Mouse (Mus musculus) CH12.LX (cell line): Measurements from ENCODE around the gene Mrtfa. TPM values are rescaled to one million over a fixed set of nuclear protein-coding genes. Genes with fewer than 3 reads are reported as not detected.

Experiments
- DNase-seq: peaks from one replicate; pipeline ENCODE4 v3.0.0-alpha.2; 2013; ENCODE audit errors: extremely low read depth
- H3K27ac ChIP-seq: 2 replicates; pipeline ENCODE4 v1.5.1; 2012; ENCODE audit warnings: low read depth, mild to moderate bottlenecking, control low read depth, moderate library complexity; ENCODE audit not compliant: insufficient read depth
- H3K27me3 ChIP-seq: replicated peaks from 2 replicates; pipeline ENCODE3; 2012; ENCODE audit warnings: inconsistent platforms
- H3K36me3 ChIP-seq, 2 experiments: replicated peaks in 1 of 2; 2 replicates each; pipeline versions ENCODE3 to v1.6.1; 2012; ENCODE audit warnings: inconsistent platforms in 1 of 2, low read length in 1 of 2, mild to moderate bottlenecking in 1 of 2, mixed read lengths in 1 of 2, moderate library complexity in 1 of 2; ENCODE audit not compliant: control insufficient read depth in 1 of 2, insufficient read depth in 1 of 2
- H3K4me1 ChIP-seq, 2 experiments: 2 replicates each; pipeline ENCODE4 v1.6.1; 2012; ENCODE audit warnings: inconsistent platforms in 1 of 2, moderate library complexity in 1 of 2; ENCODE audit not compliant: insufficient read depth in 2 of 2, control insufficient read depth in 1 of 2
- H3K4me2 ChIP-seq: 2 replicates; pipeline ENCODE4 v1.6.1; 2012; ENCODE audit warnings: low read depth, mild to moderate bottlenecking, control low read depth; ENCODE audit not compliant: poor library complexity, insufficient read depth, severe bottlenecking
- H3K4me3 ChIP-seq, 3 experiments: fragments of 150-350 bp in 1 of 3; sonication (generic) in 1 of 3; replicated peaks in 1 of 3; 2 replicates each; pipeline versions ENCODE3 to v1.5.1; 2011 to 2012; ENCODE audit warnings: low read depth in 2 of 3, low read length in 2 of 3, mild to moderate bottlenecking in 2 of 3, moderate library complexity in 2 of 3, control low read depth in 1 of 3, improper control_type of control experiment in 1 of 3, inconsistent platforms in 1 of 3, mixed read lengths in 1 of 3; ENCODE audit not compliant: poor library complexity in 1 of 3
- H3K79me2 ChIP-seq: replicated peaks from 2 replicates; pipeline ENCODE4 v1.6.1; 2012; ENCODE audit warnings: mild to moderate bottlenecking, moderate library complexity; ENCODE audit not compliant: control insufficient read depth, poor library complexity, insufficient read depth, severe bottlenecking; ENCODE audit errors: extremely low read depth
- H3K9ac ChIP-seq: 2 replicates; pipeline ENCODE4 v1.6.1; 2012; ENCODE audit warnings: low read depth, mild to moderate bottlenecking, control low read depth, moderate library complexity; ENCODE audit not compliant: insufficient read depth
- H3K9me3 ChIP-seq: replicated peaks from 2 replicates; pipeline ENCODE3; 2012; ENCODE audit warnings: low read length, inconsistent platforms, mixed read lengths
- CHD1 ChIP-seq: IDR thresholded peaks from 2 replicates; pipeline ENCODE4 v1.6.1; 2012; ENCODE audit warnings: low read depth, low read length, improper control_type of control experiment, inconsistent platforms
- CHD2 ChIP-seq: IDR thresholded peaks from 2 replicates; pipeline ENCODE4 v1.6.1; 2011; ENCODE audit warnings: low read length, improper control_type of control experiment
- CTCF ChIP-seq, 2 experiments: IDR thresholded peaks in 1 of 2; conservative IDR thresholded peaks in 1 of 2; 2 replicates each; pipeline ENCODE4 v1.5.1; 2011 to 2012; ENCODE audit warnings: low read depth in 2 of 2, low read length in 2 of 2, improper control_type of control experiment in 1 of 2, inconsistent platforms in 1 of 2, mild to moderate bottlenecking in 1 of 2, moderate library complexity in 1 of 2
- E2F4 ChIP-seq: IDR thresholded peaks from 2 replicates; pipeline ENCODE4 v1.6.1; 2011; ENCODE audit warnings: low read depth, low read length, improper control_type of control experiment; ENCODE audit not compliant: insufficient replicate concordance
- EP300 ChIP-seq: IDR thresholded peaks from 2 replicates; pipeline ENCODE4 v1.6.1; 2011; ENCODE audit warnings: low read length, improper control_type of control experiment
- ETS1 ChIP-seq: conservative IDR thresholded peaks from 2 replicates; pipeline ENCODE4 v1.6.1; 2012; ENCODE audit warnings: low read depth, mild to moderate bottlenecking, inconsistent platforms, low read length, improper control_type of control experiment, moderate library complexity
- JUN ChIP-seq: IDR thresholded peaks from 2 replicates; pipeline ENCODE4 v1.6.1; 2011; ENCODE audit warnings: low read depth, mild to moderate bottlenecking, low read length, improper control_type of control experiment, moderate library complexity; ENCODE audit not compliant: insufficient read depth
- KAT2A ChIP-seq: IDR thresholded peaks from 2 replicates; pipeline ENCODE4 v1.6.1; 2012; ENCODE audit warnings: low read length, improper control_type of control experiment, inconsistent platforms; ENCODE audit not compliant: insufficient replicate concordance
- MAFK ChIP-seq: IDR thresholded peaks from 2 replicates; pipeline ENCODE4 v1.6.1; 2011; ENCODE audit warnings: low read length, improper control_type of control experiment; ENCODE audit not compliant: insufficient replicate concordance
- MAZ ChIP-seq: IDR thresholded peaks from 2 replicates; pipeline ENCODE4 v1.6.1; 2012; ENCODE audit warnings: low read depth, mild to moderate bottlenecking, inconsistent platforms, low read length, improper control_type of control experiment, moderate library complexity
- MXI1 ChIP-seq: IDR thresholded peaks from 2 replicates; pipeline ENCODE4 v1.6.1; 2011; ENCODE audit warnings: mild to moderate bottlenecking, low read depth, low read length, improper control_type of control experiment
- MYC ChIP-seq: IDR thresholded peaks from 2 replicates; pipeline ENCODE4 v1.6.1; 2011; ENCODE audit warnings: low read depth, mild to moderate bottlenecking, improper control_type of control experiment, low read length
- NELFE ChIP-seq: IDR thresholded peaks from 2 replicates; pipeline ENCODE4 v1.6.1; 2011; ENCODE audit warnings: low read depth, low read length, improper control_type of control experiment
- NRF1 ChIP-seq: IDR thresholded peaks from 2 replicates; pipeline ENCODE4 v1.6.1; 2014; ENCODE audit warnings: low read depth, mild to moderate bottlenecking, inconsistent platforms, low read length, improper control_type of control experiment, moderate library complexity
- PAX5 ChIP-seq: IDR thresholded peaks from 2 replicates; pipeline ENCODE4 v1.6.1; 2012; ENCODE audit warnings: low read length, inconsistent platforms, mixed read lengths
- RCOR1 ChIP-seq: conservative IDR thresholded peaks from 2 replicates; pipeline ENCODE4 v1.6.1; 2012; ENCODE audit warnings: low read depth, mild to moderate bottlenecking, inconsistent platforms, low read length, improper control_type of control experiment
- SIN3A ChIP-seq: IDR thresholded peaks from 2 replicates; pipeline ENCODE4 v1.6.1; 2012; ENCODE audit warnings: low read length, improper control_type of control experiment, inconsistent platforms
- SMC3 ChIP-seq: IDR thresholded peaks from 2 replicates; pipeline ENCODE4 v1.6.1; 2011; ENCODE audit warnings: low read depth, low read length, improper control_type of control experiment
- TBP ChIP-seq: conservative IDR thresholded peaks from 2 replicates; pipeline ENCODE4 v1.6.1; 2011; ENCODE audit warnings: low read depth, low read length, improper control_type of control experiment
- UBTF ChIP-seq: IDR thresholded peaks from 2 replicates; pipeline ENCODE4 v1.6.1; 2012; ENCODE audit warnings: low read depth, mild to moderate bottlenecking, inconsistent platforms, low read length, improper control_type of control experiment, moderate library complexity
- USF1 ChIP-seq: IDR thresholded peaks from 2 replicates; pipeline ENCODE4 v1.6.1; 2014; ENCODE audit warnings: low read depth, mild to moderate bottlenecking, inconsistent platforms, low read length, improper control_type of control experiment
- USF2 ChIP-seq: conservative IDR thresholded peaks from 2 replicates; pipeline ENCODE4 v1.6.1; 2011; ENCODE audit warnings: low read depth, low read length, improper control_type of control experiment
- ZC3H11A ChIP-seq: IDR thresholded peaks from 2 replicates; pipeline ENCODE4 v1.6.1; 2012; ENCODE audit warnings: low read depth, mild to moderate bottlenecking, inconsistent platforms, low read length, improper control_type of control experiment
- ZKSCAN1 ChIP-seq: IDR thresholded peaks from 2 replicates; pipeline ENCODE4 v1.6.1; 2012; ENCODE audit warnings: low read depth, inconsistent platforms, low read length, improper control_type of control experiment, borderline replicate concordance
- ZMIZ1 ChIP-seq: IDR thresholded peaks from 2 replicates; pipeline ENCODE4 v1.6.1; 2012; ENCODE audit warnings: low read depth, mild to moderate bottlenecking, inconsistent platforms, low read length, improper control_type of control experiment
- ZNF384 ChIP-seq: IDR thresholded peaks from 2 replicates; pipeline ENCODE4 v1.6.1; 2012; ENCODE audit warnings: low read depth, low read length, improper control_type of control experiment, inconsistent platforms
- dilution Hi-C: fragments of 300-500 bp; cut with MboI; formaldehyde crosslinking; loops from 2 replicates; pipeline ENCODE4 v1.14.3; 2020; ENCODE audit warnings: low sequenced_read_pairs; ENCODE audit not compliant: extremely low pct_unique_long_range_greater_than_20kb, extremely low pct_ligation_motif_present
- in situ Hi-C: fragments of 300-500 bp; cut with MboI; formaldehyde crosslinking; loops from 3 replicates; pipeline ENCODE4 v1.14.3; 2019; ENCODE audit warnings: low sequenced_read_pairs, low pct_ligation_motif_present, low pct_unique_long_range_greater_than_20kb, mixed read lengths
- polyA plus RNA-seq: library from polyadenylated mRNA; unstranded; fragments of >175 nt; gene quantifications from 2 replicates; pipeline ENCODE4 v1.2.1, GENCODE M21; 2012; ENCODE audit warnings: low read depth; ENCODE audit not compliant: insufficient read length
- total RNA-seq, 2 experiments: library from RNA; depleted of rRNA; stranded (reverse); fragments of 300-350 nt in 1 of 2; fragments of >200 nt in 1 of 2; gene quantifications; 2 replicates each; pipeline ENCODE4 v1.2.3; 2012 to 2014

Mrtfa gene
- total and polyA plus RNA-seq, 3 experiments, result 4.6 to 23.2 (median 8.2) TPM

DNA sequence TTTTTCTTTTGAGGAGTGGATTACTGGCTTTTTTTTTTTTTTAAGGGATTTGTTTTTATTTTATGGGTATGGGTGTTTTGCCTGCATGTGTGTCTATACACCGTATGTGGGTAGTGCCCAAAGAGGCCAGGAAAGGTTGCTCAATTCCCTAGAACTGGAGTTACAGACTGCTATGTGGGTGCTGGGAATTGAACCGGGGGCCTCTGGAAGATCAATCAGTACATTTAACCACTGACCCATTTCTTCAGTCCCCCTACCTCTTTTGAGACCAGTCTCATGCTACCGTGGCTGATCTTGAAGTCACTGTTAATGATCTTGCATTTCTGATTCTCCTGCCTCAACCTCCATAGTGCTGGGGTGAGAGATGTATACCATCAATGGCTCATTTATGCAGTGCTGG is 36.7 kb upstream of the Mrtfa start:
- H3K27me3 ChIP-seq, result peaks cover 4% of the 10 kb centered on the region
- no peak overlapping the region for H3K4me2 ChIP-seq
- dilution Hi-C loops (no loop called here), in situ Hi-C loops (no loop called here)
- no peak overlapping the region for H3K9ac ChIP-seq
- no peak overlapping the region for H3K27ac ChIP-seq
- no peak overlapping the region for H3K4me3 ChIP-seq
- no peaks in the 10 kb centered on the region for H3K36me3 ChIP-seq
- DNase-seq, result no peak
- H3K9me3 ChIP-seq, result no peaks in the 10 kb centered on the region
- no peaks in the 10 kb centered on the region for H3K4me1 ChIP-seq
- TF ChIP-seq EP300, result no peak
- TF ChIP-seq CHD2, result no peak
- TF ChIP-seq SIN3A, result no peak
- TF ChIP-seq NRF1, result no peak
- no peak for TF ChIP-seq RCOR1
- TF ChIP-seq ZNF384, result no peak
- no peak for TF ChIP-seq SMC3
- TF ChIP-seq ZMIZ1, result no peak
- TF ChIP-seq ZKSCAN1, result no peak
- no peak for TF ChIP-seq CTCF (conservative IDR thresholded peaks at IDR 0.05 in 1 of 2, IDR thresholded peaks at IDR 0.05 in 1 of 2; ENCODE audit: low read depth in 2 of 2, low read length in 2 of 2)
- TF ChIP-seq E2F4, result no peak
- TF ChIP-seq PAX5, result no peak
- no peak for TF ChIP-seq ETS1
- TF ChIP-seq USF1, result no peak
- no peaks in the 10 kb centered on the region for H3K79me2 ChIP-seq

DNA sequence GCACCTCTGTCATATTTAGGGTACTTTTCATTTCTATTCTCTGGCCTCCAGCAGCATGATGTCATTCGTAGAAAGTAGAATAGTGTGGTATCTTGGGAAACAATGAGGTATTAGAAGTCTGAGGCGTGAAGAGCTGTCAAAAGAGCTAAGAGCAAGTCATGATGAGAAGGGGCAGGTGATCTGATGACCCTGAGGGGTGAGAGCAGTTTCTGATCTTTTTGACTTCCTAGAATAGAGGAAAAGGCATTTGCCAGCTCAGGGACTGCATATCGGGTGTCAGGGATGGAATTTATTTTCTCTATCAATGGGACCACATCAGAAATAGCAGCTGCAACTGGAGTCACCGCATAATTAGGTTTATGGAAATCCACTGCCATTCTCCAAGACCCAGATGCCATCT is 36.2 kb upstream of the Mrtfa start:
- no peaks in the 10 kb centered on the region for H3K36me3 ChIP-seq
- H3K4me3 ChIP-seq, result no peak overlapping the region
- dilution Hi-C loops (no loop called here), in situ Hi-C loops (no loop called here)
- no peak overlapping the region for H3K9ac ChIP-seq
- DNase-seq, result no peak
- no peak overlapping the region for H3K4me2 ChIP-seq
- no peak overlapping the region for H3K27ac ChIP-seq
- peaks cover 4% of the 10 kb centered on the region for H3K27me3 ChIP-seq
- no peaks in the 10 kb centered on the region for H3K4me1 ChIP-seq
- no peaks in the 10 kb centered on the region for H3K9me3 ChIP-seq
- no peak for TF ChIP-seq ZC3H11A
- TF ChIP-seq NELFE, result no peak
- no peak for TF ChIP-seq CHD2
- no peak for TF ChIP-seq TBP
- no peak for TF ChIP-seq USF2
- TF ChIP-seq NRF1, result no peak
- no peak for TF ChIP-seq CHD1
- no peak for TF ChIP-seq JUN
- TF ChIP-seq MXI1, result no peak
- no peak for TF ChIP-seq MAFK
- no peak for TF ChIP-seq MYC
- no peak for TF ChIP-seq MAZ
- TF ChIP-seq PAX5, result no peak
- TF ChIP-seq KAT2A, result no peak
- no peak for TF ChIP-seq UBTF
- no peaks in the 10 kb centered on the region for H3K79me2 ChIP-seq
